Mouse (Mus musculus) bone marrow macrophage, adult 2 months (primary cell): ENCODE results near the gene Pycr2.
"Not testable (repeated sequence)": the region's sequence is repeated elsewhere in the genome, so short reads cannot be mapped to it uniquely, and the experiment has no call there.

Experiments
- CTCF ChIP-seq: IDR thresholded peaks from 2 replicates; pipeline ENCODE4 v1.5.1; 2012; ENCODE audit warnings: low read depth, mild to moderate bottlenecking, low read length, moderate library complexity
- POLR2A ChIP-seq: IDR thresholded peaks from 2 replicates; pipeline ENCODE4 v1.6.1; 2012; ENCODE audit warnings: mild to moderate bottlenecking, low read depth, low read length, borderline replicate concordance

- not testable (repeated sequence) for TF ChIP-seq CTCF, POLR2A
Observed at GRCm38 (mm10) chr1:180937631-180938030, 33.5 kb downstream of the Pycr2 start.
